Mouse (Mus musculus): ENCODE data around the gene Ank2.

The Ank2 gene

GRCm38 (mm10) chr3:127294610-127295349 lies 204.4 kb downstream of the Ank2 start:
- DNase-seq (ENCODE audit: extremely low spot score, low read depth, low spot score) = no peak

DNA sequence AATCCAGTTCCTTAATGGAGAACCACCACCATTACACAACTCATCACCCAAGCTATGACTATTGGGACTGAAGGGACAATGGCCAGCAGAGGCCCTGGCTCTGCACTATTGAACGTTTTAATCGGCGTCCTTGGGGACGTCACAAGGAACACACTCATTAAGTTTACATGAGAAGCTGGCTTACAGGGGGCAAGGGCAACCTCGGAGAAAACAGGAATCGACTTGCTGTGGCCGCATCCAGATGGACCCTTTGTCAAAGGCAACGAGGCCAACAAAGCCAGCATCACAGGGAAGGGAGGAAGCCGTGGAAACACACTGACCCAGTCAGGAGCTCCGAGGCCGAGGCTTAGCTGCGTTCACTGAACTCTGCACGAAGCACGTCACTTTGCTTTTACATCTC lies 205.1 kb downstream of the Ank2 start:
- DNase-seq (ENCODE audit: extremely low spot score, low read depth, low spot score) = no peak

GRCm38 (mm10) chr3:127293479-127293874 lies 205.7 kb downstream of the Ank2 start:
- DNase-seq (ENCODE audit: extremely low spot score, low read depth, low spot score) = no peak

DNA sequence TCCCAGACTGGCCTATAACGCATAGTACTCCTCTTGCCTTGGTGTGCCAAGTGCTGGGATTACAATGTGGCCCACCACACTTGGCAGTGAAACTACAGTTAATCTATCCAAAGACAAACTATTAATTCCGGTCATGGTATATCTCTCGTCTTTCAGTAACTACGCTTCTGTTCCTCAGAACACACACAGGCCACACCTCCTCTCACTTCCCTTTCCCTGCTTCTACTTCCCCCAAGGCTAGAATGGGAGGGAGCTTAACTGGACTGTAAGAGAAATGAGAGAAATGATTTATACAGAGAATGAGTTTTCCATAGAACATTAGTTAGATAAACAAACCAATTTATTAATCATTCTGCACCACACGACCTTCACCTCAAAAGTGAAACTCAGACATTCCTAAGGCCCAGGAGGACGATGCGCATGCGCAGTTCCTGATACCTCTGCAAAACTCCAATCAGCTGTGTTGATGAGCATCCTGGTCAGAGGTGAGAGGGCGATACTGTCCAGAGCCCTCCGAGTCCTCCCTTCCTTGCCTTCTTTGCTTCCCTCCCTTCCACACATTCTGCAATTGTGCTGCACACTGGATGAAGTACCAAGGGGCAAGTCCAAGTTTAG lies 206.2 kb downstream of the Ank2 start:
- no peak for DNase-seq (ENCODE audit: extremely low spot score, low read depth, low spot score)

DNA sequence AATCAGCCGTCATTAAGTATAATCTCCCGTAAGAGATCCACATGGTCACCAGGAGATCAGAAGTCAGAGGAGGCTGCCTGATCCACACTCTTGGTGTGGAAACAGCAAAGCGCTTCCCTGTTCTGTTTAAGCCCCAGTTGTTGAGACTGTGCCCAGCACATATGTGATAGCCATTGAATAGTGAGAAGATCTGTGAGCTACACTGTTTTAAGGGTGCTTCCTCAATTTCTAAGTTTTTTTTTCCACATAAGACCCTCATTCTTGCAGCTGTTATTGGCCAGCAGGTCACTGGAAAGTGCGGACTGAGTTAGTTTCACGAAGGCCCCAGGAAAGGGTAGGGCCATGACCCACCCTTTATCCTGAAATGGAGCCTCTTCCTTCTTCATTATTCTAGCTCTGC lies 216.9 kb downstream of the Ank2 start:
- DNase-seq (ENCODE audit: extremely low spot score, low read depth, low spot score) = no peak

DNA sequence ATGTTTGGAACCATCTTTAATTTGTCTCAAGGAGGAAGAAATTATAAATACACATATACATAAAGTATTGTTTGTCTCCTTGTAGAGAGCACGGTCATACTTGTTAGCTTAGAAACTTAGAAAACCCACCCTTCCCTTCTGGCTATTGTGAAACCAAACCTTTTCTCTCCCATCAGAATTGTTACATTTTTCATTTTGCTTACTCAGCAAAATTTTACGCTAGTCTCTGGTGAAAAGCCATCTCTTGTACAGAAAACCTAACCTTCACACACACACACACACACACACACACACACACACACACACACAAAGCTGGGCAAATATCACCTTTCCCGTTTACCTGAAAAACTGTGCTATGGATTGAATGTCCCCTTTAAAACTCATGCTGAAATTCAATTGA lies 217.8 kb downstream of the Ank2 start:
- no peak for DNase-seq (ENCODE audit: extremely low spot score, low read depth, low spot score)

DNA sequence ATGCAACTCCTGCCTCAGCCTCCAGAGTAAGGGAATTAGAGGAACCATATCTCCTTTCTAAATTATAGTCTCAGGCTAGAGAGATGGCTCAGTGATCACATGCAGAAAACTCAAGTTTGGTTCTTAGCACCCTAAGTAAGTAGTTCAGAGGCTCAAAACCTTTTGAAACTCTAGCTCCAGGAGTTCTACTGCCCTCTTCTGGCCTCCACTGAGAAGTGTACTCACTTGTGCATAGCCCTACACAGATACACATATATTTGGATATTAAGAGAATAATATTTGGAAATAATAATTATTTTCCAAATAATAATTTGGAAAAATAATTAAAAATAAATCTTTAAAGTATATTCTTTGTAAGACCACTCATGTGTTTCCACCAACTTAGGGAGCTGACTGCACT lies 218.8 kb downstream of the Ank2 start:
- no peak for DNase-seq (ENCODE audit: extremely low spot score, low read depth, low spot score)

DNA sequence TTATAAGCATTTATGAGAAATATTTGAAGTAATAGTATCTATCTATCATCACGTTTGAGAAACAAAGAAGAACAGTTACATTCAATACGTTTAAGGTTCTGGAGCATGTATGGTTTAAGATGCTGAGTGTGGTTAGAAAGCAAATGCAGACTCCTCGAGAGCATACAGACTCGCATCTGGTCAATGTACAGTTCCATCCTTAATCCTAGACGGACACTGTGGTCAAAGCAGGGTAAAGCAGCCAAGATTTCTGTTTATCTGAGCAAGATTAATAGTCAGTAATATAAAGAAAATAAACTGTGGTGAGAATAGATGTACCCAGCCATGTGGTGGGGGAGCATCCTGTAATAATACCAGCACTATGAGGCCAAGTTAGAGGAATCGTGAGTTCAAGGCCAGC lies 223.2 kb downstream of the Ank2 start:
- DNase-seq (ENCODE audit: extremely low spot score, low read depth, low spot score) = no peak

- no peak for DNase-seq (ENCODE audit: extremely low spot score, low read depth, low spot score)
Observed at GRCm38 (mm10) chr3:127272801-127273200, 226.3 kb downstream of the Ank2 start.

DNA sequence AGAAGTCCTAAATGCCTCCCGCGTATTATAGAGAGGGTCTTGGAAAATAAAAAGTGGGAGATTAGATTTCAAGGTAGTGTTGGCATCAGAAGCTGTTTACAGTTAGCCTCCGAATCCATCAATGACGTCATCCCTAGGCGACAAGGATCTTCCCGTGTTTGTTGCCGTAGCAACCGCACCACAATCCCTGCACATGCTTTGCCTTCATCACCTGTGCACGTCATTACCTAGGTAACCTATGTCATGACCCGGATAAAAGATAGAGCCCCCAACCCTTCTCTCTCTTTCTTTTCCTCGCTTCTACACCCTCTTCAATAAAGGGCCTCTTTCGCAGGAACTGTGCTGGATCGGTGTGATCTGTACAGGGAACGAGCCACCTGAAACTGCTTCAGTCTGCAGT lies 229.5 kb downstream of the Ank2 start:
- DNase-seq (ENCODE audit: extremely low spot score, low read depth, low spot score) = no peak

- no peak for DNase-seq (ENCODE audit: extremely low spot score, low read depth, low spot score)
Observed at GRCm38 (mm10) chr3:127267846-127268245, 231.3 kb downstream of the Ank2 start.

DNA sequence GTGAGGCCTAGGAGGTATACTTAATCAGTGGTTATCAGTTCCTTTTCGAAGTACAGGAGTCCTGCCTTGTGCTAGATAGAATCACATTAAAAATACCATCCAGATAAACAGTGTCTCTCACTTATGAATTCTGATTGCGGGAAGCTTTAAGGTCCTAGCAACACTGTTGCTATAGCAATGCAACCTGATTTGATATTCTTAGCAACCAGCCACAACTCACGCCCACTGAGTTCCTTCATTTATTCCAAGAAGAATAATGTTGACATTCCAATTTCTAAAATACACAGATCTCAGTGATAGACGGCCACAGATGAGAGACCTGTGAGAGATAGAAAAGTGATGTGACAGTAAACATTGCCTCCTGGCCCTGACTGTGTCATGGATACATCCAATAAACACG lies 233.4 kb downstream of the Ank2 start:
- DNase-seq (ENCODE audit: extremely low spot score, low read depth, low spot score) = no peak

DNA sequence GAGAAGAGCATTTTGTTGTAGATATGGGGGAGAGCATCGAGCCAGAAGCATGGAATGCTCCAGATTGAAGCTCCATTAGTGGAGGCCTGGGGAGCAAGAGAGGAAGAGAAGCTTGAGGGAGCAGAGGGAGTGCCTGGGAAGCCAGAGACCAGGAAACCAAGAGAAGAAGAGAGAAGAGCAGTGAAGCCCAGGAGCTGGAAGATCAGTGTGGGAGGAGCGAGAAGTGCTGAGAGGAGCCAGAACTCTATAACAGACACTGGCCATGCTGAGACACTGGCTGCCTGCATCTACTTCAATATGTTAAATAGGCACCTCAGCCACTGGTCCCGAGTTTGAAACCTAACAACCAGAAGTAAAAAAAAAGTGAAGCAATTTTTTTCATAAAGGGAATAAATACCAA lies 234.0 kb downstream of the Ank2 start:
- DNase-seq (ENCODE audit: extremely low spot score, low read depth, low spot score) = no peak

DNA sequence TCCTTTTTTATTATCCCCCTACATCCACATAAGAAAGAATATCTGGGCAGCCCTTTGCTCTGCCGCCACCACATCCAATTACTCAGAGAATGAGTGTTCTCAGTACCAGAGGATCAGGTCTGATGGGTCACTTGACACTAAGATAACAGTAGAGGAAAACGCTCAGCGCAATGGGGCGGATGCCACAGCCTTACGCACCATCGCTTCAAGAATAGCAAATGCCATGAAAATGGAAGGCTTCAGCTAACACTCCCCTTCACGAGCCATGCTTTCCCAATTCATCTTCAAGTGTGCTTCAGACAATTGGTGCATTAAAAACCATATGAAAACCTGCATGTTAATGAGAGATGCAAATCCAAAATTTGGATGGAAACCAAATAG lies 238.4 kb downstream of the Ank2 start:
- DNase-seq (ENCODE audit: extremely low spot score, low read depth, low spot score) = no peak

- no peak for DNase-seq (ENCODE audit: extremely low spot score, low read depth, low spot score)
Observed at GRCm38 (mm10) chr3:127260007-127260785, 239.0 kb downstream of the Ank2 start.

DNA sequence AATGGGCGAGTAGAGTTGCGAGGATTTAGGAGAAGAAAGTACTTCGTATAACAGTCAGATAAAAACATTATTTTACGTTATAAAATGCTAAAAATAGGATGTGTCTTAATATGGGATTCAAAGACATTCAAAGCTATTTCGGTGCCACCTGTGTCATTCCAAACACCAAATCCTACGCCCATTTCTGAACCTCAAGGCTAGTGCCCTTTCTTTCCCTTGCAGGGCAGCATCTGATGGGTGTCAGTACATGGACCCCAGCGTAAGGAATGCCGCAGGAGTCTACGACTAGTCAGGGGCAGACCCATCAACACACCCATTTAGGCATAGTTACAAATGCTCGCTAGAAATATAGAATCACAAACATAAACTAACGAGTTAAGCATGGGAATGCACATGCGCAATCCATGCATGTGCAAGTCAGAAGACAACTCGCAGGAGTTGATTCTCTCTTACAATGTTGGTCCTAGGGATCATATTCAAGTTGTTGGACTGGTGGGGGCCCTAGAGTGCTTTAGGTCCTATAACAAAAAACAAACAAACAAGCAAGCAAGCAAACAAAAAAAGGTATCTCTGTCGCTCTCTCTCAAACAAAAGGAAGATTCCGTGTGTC lies 240.6 kb downstream of the Ank2 start:
- DNase-seq (ENCODE audit: extremely low spot score, low read depth, low spot score) = no peak

DNA sequence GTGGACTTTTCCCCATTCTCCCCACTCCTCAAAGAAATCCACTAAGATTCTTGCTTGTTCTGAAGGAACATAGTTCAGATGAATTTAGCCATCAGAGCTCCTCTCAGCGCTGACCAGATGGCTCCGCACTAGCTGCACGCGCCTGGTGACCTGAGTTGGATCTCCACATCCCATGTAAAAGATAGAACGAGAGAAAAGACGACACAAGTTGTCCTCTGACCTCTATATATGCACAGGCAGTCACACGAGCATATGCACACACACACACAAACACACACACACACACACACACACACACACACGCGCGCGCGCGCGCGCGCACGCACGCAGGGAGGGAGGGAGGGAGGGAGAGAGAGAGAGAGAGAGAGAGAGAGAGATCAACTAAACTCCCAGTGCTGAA lies 241.2 kb downstream of the Ank2 start:
- peak; percentile 54 for DNase-seq (ENCODE audit: extremely low spot score, low read depth, low spot score)

GRCm38 (mm10) chr3:127257279-127257925 lies 241.7 kb downstream of the Ank2 start:
- DNase-seq (ENCODE audit: extremely low spot score, low read depth, low spot score) = peak; percentile 57

DNA sequence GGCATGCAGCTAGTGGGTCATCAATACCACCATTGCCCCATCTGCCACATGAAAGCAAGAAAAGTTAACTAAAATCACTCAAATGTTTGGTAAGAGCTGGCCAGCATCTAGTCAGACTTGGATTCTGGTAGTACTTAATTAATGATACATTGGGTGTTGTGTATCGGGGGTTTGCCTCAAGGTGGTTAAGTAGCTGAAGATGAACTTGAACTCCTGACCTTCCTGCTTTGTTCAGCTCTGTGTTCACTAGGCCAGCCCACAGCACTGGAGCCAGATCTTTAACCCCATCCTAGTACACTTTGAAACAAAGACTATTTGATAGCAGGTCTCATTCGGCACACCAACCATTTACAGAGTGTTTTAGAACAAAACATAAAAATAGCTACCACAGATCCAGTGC lies 242.5 kb downstream of the Ank2 start:
- DNase-seq (ENCODE audit: extremely low spot score, low read depth, low spot score) = no peak

GRCm38 (mm10) chr3:127250930-127251329 lies 248.2 kb downstream of the Ank2 start:
- no peak for DNase-seq (ENCODE audit: extremely low spot score, low read depth, low spot score)

- DNase-seq (ENCODE audit: extremely low spot score, low read depth, low spot score) = no peak
Observed at GRCm38 (mm10) chr3:127248611-127249010, 250.5 kb downstream of the Ank2 start.
